Mouse (Mus musculus) heart, embryonic 11.5 days (tissue): ENCODE results near the gene Iqch. TPM values are rescaled to one million over a fixed set of nuclear protein-coding genes. Genes with fewer than 3 reads are reported as not detected.

Experiments
- ATAC-seq: fragments of 200-750 bp; cut with Nextera tagmentation; replicated peaks from 2 replicates; pipeline ENCODE4 v1.8.0; 2017; ENCODE audit warnings: moderate library complexity; ENCODE audit not compliant: insufficient number of reproducible peaks, low FRiP score, low TSS enrichment
- H3K27ac ChIP-seq: fragments of 300-500 bp; sonication (generic); 2 replicates; pipeline ENCODE4 v1.5.1; 2014; ENCODE audit warnings: mild to moderate bottlenecking, low read depth, low read length
- H3K27me3 ChIP-seq: fragments of 300-500 bp; sonication (generic); 2 replicates; pipeline ENCODE4 v1.6.1; 2014; ENCODE audit warnings: mild to moderate bottlenecking, low read length, mixed read lengths; ENCODE audit not compliant: control insufficient read depth, insufficient read depth
- H3K36me3 ChIP-seq: fragments of 300-500 bp; sonication (generic); 2 replicates; pipeline ENCODE4 v1.6.1; 2014; ENCODE audit warnings: mild to moderate bottlenecking, low read length, moderate library complexity, mixed read lengths; ENCODE audit not compliant: control insufficient read depth, insufficient read depth
- H3K4me1 ChIP-seq: fragments of 300-500 bp; sonication (generic); 2 replicates; pipeline ENCODE4 v1.6.1; 2014; ENCODE audit warnings: low read length; ENCODE audit not compliant: control insufficient read depth, insufficient read depth
- H3K4me2 ChIP-seq: fragments of 300-500 bp; sonication (generic); 2 replicates; pipeline ENCODE4 v1.6.1; 2014; ENCODE audit warnings: mild to moderate bottlenecking, moderate library complexity
- H3K4me3 ChIP-seq: fragments of 300-500 bp; sonication (generic); 2 replicates; pipeline ENCODE4 v1.5.1; 2014; ENCODE audit warnings: low read depth, low read length
- H3K9ac ChIP-seq: fragments of 300-500 bp; sonication (generic); 2 replicates; pipeline ENCODE4 v1.6.1; 2014; ENCODE audit warnings: mild to moderate bottlenecking, low read depth, low read length, moderate library complexity
- H3K9me3 ChIP-seq: fragments of 300-500 bp; sonication (generic); replicated peaks from 2 replicates; pipeline ENCODE4 v1.6.1; 2016; ENCODE audit warnings: low read length; ENCODE audit not compliant: control insufficient read depth
- WGBS: fragments of 180-500 bp; shearing (Covaris S2); extraction: QIAGEN DNeasy Blood & Tissue Kit; methylation state at CpG from one replicate; pipeline ENCODE4 v1.1.7; 2014; ENCODE audit not compliant: insufficient replicate concordance; 5-methylcytosine and 5-hydroxymethylcytosine counted together
- polyA plus RNA-seq: library from polyadenylated mRNA; unstranded; fragments of >200 nt; fragmentation: Nextera tagmentation; extraction: Ambion mirVana; gene quantifications from 2 replicates; pipeline ENCODE4 v1.2.1, GENCODE M21; 2014

Iqch gene
- polyA plus RNA-seq, 1 experiment from 2014 or later, result 0.11 TPM

GRCm38 (mm10) chr9:63377270-63378142 is 224.8 kb downstream of the Iqch start, which contains the start of gene Map2k5:
Gene Map2k5, minus strand, starts transcription at chr9:63377902.
- 1% methylated on average over 58 of the region's 58 CpGs for WGBS
- H3K9ac ChIP-seq, result peak within 1 kb of the TSS; percentile 93
- peaks cover 34% of the 10 kb centered on the region for H3K4me1 ChIP-seq
- peak; percentile 85 for ATAC-seq
- H3K4me2 ChIP-seq, result peak within 1 kb of the TSS; percentile 82
- no peaks in the 10 kb centered on the region for H3K9me3 ChIP-seq
- peak within 1 kb of the TSS; percentile 90 for H3K27ac ChIP-seq
- no peaks in the 10 kb centered on the region for H3K27me3 ChIP-seq
- no peaks in the 10 kb centered on the region for H3K36me3 ChIP-seq
- peak within 1 kb of the TSS; percentile 83 for H3K4me3 ChIP-seq

- 24% methylated on average over 2 of the region's 2 CpGs for WGBS
- H3K36me3 ChIP-seq, result no peaks in the 10 kb centered on the region; the same call in 1 of the 2 replicates
- H3K4me1 ChIP-seq, result peaks cover 49% of the 10 kb centered on the region
Measured at GRCm38 (mm10) chr9:63373315-63373714, 229.0 kb downstream of the Iqch start.

GRCm38 (mm10) chr9:63372541-63372940 is 229.8 kb downstream of the Iqch start:
- no peak overlapping the region for H3K4me3 ChIP-seq
- H3K36me3 ChIP-seq, result no peaks in the 10 kb centered on the region; the same call in 1 of the 2 replicates
- no peak overlapping the region for H3K9ac ChIP-seq
- no peak overlapping the region for H3K4me2 ChIP-seq
- H3K27me3 ChIP-seq, result no peaks in the 10 kb centered on the region
- no peaks in the 10 kb centered on the region for H3K9me3 ChIP-seq
- WGBS, result 61% methylated on average over 8 of the region's 8 CpGs
- ATAC-seq, result no peak
- peaks cover 48% of the 10 kb centered on the region for H3K4me1 ChIP-seq
- no peak overlapping the region for H3K27ac ChIP-seq

More at GRCm38 (mm10) chr9:63373315-63373714, 229.0 kb downstream of the Iqch start:
- H3K9ac ChIP-seq, result no peak overlapping the region
- 0 out of 2 replicates have a peak overlapping the region, but pooled peaks have one; percentile 24 for H3K4me2 ChIP-seq
- no peaks in the 10 kb centered on the region for H3K27me3 ChIP-seq
- peak overlapping the region; percentile 46; the same call in 1 of the 2 replicates for H3K27ac ChIP-seq
- no peak for ATAC-seq
- H3K9me3 ChIP-seq, result no peaks in the 10 kb centered on the region
- no peak overlapping the region for H3K4me3 ChIP-seq

Other genes starting within 250 kb of the Iqch start
- gene Map2k5, start 224.6 kb downstream of the Iqch start, polyA plus RNA-seq, result 26.8 and 30.7 TPM in 2 replicates
- gene 2300009A05Rik, start 203.2 kb downstream of the Iqch start, polyA plus RNA-seq, result 52.3 and 55.6 TPM in 2 replicates
- gene Aagab, start 167 bp upstream of the Iqch start, polyA plus RNA-seq, result 20.9 and 25.9 TPM in 2 replicates
- 9.7 and 11.4 TPM in 2 replicates for gene Smad3, start 155.5 kb upstream of the Iqch start, polyA plus RNA-seq